Mouse (Mus musculus) midbrain, embryonic 11.5 days (tissue): ENCODE measurements around the gene Endou. TPM values are rescaled to one million over a fixed set of nuclear protein-coding genes. Genes with fewer than 3 reads are reported as not detected.

Experiments used
- ATAC-seq: fragments of 200-750 bp; cut with Nextera tagmentation; 2 replicates; pipeline ENCODE4 v1.8.0; 2017; ENCODE audit warnings: moderate TSS enrichment, moderate library complexity; ENCODE audit not compliant: low FRiP score
- DNase-seq: peaks from one replicate; pipeline ENCODE4 v3.0.0; 2015; ENCODE audit warnings: low spot score; ENCODE audit errors: missing footprints
- H3K27ac ChIP-seq: fragments of 300-500 bp; sonication (generic); 2 replicates; pipeline ENCODE4 v1.5.1; 2014; ENCODE audit warnings: low read depth, low read length
- H3K27me3 ChIP-seq: fragments of 300-500 bp; sonication (generic); 2 replicates; pipeline ENCODE4 v1.6.1; 2014; ENCODE audit warnings: mild to moderate bottlenecking, low read length, moderate library complexity, mixed read lengths; ENCODE audit not compliant: control insufficient read depth, insufficient read depth
- H3K36me3 ChIP-seq: fragments of 300-500 bp; sonication (generic); 2 replicates; pipeline ENCODE4 v1.6.1; 2014; ENCODE audit warnings: mild to moderate bottlenecking, low read length, moderate library complexity, mixed read lengths; ENCODE audit not compliant: control insufficient read depth, insufficient read depth
- H3K4me1 ChIP-seq: fragments of 300-500 bp; sonication (generic); 2 replicates; pipeline ENCODE4 v1.6.1; 2014; ENCODE audit warnings: low read length; ENCODE audit not compliant: control insufficient read depth, insufficient read depth
- H3K4me2 ChIP-seq: fragments of 300-500 bp; sonication (generic); 2 replicates; pipeline ENCODE4 v1.6.1; 2014; ENCODE audit warnings: mild to moderate bottlenecking, moderate library complexity
- H3K4me3 ChIP-seq: fragments of 300-500 bp; sonication (generic); 2 replicates; pipeline ENCODE4 v1.5.1; 2014; ENCODE audit warnings: low read depth, low read length
- H3K9ac ChIP-seq: fragments of 300-500 bp; sonication (generic); 2 replicates; pipeline ENCODE4 v1.6.1; 2014; ENCODE audit warnings: low read length
- H3K9me3 ChIP-seq: fragments of 300-500 bp; sonication (generic); 2 replicates; pipeline ENCODE4 v1.6.1; 2016; ENCODE audit warnings: low read length; ENCODE audit not compliant: control insufficient read depth
- WGBS: fragments of 180-500 bp; shearing (Covaris S2); extraction: QIAGEN DNeasy Blood & Tissue Kit; methylation state at CpG from one replicate; pipeline ENCODE4 v1.1.7; 2014; 5-methylcytosine and 5-hydroxymethylcytosine counted together
- polyA plus RNA-seq: library from polyadenylated mRNA; unstranded; fragments of >200 nt; fragmentation: Nextera tagmentation; extraction: Ambion mirVana; gene quantifications from 2 replicates; pipeline ENCODE4 v1.2.1, GENCODE M21; 2014

Gene Endou
- polyA plus RNA-seq, 1 experiment from 2014 or later, result 0.18 TPM

DNA sequence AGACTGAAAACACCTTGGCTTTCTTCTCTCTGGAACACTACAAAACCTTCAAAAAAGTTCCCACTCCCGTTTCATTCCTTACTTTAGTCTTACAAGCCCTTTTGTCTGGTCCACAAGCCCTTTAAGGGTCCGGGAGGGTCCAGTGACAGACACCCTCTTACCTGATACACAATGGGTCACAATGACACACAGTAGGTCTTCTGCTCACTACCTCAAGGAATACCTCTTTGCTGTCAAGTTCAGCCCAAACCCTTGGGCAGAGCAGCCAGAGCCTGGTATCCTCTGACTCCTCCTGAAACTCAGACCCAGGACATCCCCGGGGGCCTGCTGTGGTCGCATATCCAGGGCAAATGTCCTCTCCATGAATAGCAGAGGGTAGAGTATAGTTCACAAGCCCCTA is 17.8 kb upstream of the Endou start:
- H3K9me3 ChIP-seq, result no peaks in the 10 kb centered on the region
- H3K4me3 ChIP-seq, result no peak overlapping the region
- 83% methylated on average over 4 of the region's 4 CpGs for WGBS
- peaks cover 5% of the 10 kb centered on the region for H3K4me1 ChIP-seq
- no peak overlapping the region for H3K27ac ChIP-seq
- DNase-seq (no peak), ATAC-seq (no peak)
- no peak overlapping the region for H3K4me2 ChIP-seq
- H3K9ac ChIP-seq, result no peak overlapping the region
- H3K36me3 ChIP-seq, result no peaks in the 10 kb centered on the region
- no peaks in the 10 kb centered on the region for H3K27me3 ChIP-seq

DNA sequence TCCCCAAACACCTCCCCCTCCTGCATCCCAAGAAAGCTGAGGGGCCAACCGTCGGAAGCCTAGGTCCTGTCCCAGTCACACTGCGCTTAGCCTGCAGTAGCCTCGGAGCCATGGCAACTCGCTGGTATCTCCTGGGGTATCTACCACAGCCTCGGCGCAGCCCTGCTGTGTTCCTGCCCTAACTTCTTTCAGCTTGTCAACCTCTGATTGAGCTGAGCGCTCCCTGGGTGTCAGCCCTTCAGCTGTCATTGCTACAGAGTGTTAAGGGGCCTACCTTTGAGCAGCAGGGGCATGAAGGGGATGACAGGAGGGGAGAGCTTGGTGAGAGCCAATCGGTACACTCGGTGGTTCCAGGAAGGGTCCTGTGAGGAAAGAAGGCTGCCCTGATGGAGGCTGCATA is 17.2 kb upstream of the Endou start:
- H3K27ac ChIP-seq, result no peak overlapping the region
- no peak overlapping the region for H3K9ac ChIP-seq
- WGBS, result 24% methylated on average over 10 of the region's 10 CpGs
- no peaks in the 10 kb centered on the region for H3K36me3 ChIP-seq
- H3K27me3 ChIP-seq, result no peaks in the 10 kb centered on the region
- ATAC-seq (peak; percentile 57), DNase-seq (no peak)
- no peaks in the 10 kb centered on the region for H3K9me3 ChIP-seq
- H3K4me2 ChIP-seq, result no peak overlapping the region
- no peak overlapping the region for H3K4me3 ChIP-seq
- H3K4me1 ChIP-seq, result peaks cover 5% of the 10 kb centered on the region

DNA sequence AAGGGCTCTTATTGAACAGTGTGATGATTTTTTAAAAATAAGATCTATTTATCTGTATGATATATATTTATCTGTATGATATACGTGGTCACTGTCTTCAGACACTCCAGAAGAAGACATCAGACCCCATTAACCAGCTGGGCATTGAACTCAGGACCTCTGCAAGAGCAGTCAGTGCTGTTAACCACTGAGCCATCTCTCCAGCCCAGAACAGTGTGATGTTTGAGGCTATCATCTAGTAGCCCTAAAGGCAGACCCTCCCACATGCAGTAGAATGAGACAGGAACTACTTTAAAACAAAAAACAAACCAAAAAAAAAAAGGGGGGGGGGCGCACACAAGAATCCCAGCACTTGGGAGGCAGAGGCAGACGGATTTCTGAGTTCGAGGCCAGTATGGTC is 16.3 kb upstream of the Endou start:
- peaks cover 5% of the 10 kb centered on the region for H3K4me1 ChIP-seq
- no peak overlapping the region for H3K9ac ChIP-seq
- no peak for DNase-seq
- H3K36me3 ChIP-seq, result no peaks in the 10 kb centered on the region
- no peak overlapping the region for H3K27ac ChIP-seq
- H3K9me3 ChIP-seq, result no peaks in the 10 kb centered on the region
- ATAC-seq, result no peak
- H3K4me3 ChIP-seq, result no peak overlapping the region
- 86% methylated on average over 4 of the region's 4 CpGs for WGBS
- H3K27me3 ChIP-seq, result no peaks in the 10 kb centered on the region
- H3K4me2 ChIP-seq, result no peak overlapping the region

DNA sequence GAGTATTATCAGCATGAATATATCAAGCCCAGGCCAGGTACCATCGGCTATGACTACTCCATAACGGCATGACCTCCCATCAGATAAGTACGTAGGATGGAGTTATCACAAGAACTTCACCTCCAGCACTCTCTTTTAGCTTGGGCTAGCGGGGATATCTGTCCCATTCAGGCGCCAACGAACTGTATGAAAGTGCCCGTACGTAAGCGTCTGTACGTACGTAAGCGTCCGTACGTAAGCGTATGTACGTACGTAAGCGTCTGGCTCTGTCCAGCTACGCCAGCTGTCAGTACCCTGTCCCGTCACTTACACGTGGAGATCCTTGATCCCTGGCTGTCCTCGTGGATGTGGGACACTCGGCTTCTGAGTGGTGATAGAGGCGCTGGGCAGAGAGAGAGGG is 15.6 kb upstream of the Endou start:
- 94% methylated on average over 24 of the region's 24 CpGs for WGBS
- H3K4me2 ChIP-seq, result no peak overlapping the region
- no peaks in the 10 kb centered on the region for H3K36me3 ChIP-seq
- no peaks in the 10 kb centered on the region for H3K27me3 ChIP-seq
- no peak overlapping the region for H3K9ac ChIP-seq
- peaks cover 5% of the 10 kb centered on the region for H3K4me1 ChIP-seq
- DNase-seq, result no peak
- no peaks in the 10 kb centered on the region for H3K9me3 ChIP-seq
- no peak overlapping the region for H3K4me3 ChIP-seq
- no peak overlapping the region for H3K27ac ChIP-seq
- no peak for ATAC-seq

DNA sequence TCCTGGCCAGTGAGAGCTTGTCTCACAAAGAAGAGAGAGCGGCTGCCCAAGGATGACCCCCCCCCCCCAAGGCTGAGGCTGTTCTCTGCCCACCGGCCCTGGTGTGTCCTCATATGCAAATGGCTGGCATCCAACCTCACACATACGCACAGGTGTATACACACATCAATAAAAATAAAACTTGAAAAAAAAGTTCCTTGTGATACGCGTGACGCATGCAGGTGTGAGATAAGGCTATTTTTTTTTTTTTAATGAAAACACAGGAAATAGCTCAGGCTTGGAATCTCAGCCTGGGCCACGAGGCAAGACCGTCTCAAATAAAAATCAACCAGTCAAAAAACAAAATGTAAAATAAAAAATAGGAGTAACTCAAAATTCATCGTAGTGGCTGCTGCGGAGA is 15.1 kb upstream of the Endou start:
- ATAC-seq (no peak), DNase-seq (no peak)
- H3K4me1 ChIP-seq, result peaks cover 5% of the 10 kb centered on the region
- H3K27ac ChIP-seq, result no peak overlapping the region
- H3K9ac ChIP-seq, result no peak overlapping the region
- H3K4me2 ChIP-seq, result no peak overlapping the region
- H3K27me3 ChIP-seq, result no peaks in the 10 kb centered on the region
- H3K9me3 ChIP-seq, result no peaks in the 10 kb centered on the region
- 95% methylated on average over 10 of the region's 10 CpGs for WGBS
- no peaks in the 10 kb centered on the region for H3K36me3 ChIP-seq
- no peak overlapping the region for H3K4me3 ChIP-seq

DNA sequence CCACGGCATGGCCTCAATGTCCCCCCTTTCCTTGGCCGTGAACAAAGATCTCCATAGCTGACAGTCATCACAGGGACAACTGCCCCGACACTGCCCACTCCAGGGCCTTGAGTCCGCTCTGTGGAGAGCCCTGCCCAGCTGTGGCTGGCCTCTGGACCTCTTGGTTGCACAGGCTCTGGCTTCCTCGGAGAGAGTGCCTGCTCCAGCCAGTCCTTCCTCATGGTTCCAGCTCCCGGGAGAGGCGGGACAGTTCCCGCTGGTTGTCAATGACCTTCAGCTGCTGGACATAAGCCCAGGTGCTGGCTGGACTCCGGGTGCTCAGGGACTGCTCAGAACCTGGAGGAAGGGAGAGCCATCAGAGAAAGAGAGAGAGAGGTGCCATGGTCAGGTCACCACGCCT is 14.2 kb upstream of the Endou start:
- Histone ChIP-seq H3K9me3 (no peaks in the 10 kb centered on the region), H3K9ac (no peak overlapping the region), H3K36me3 (no peaks in the 10 kb centered on the region), H3K4me3 (no peak overlapping the region), H3K27ac (no peak overlapping the region), H3K4me1 (peaks cover 5% of the 10 kb centered on the region), H3K4me2 (no peak overlapping the region), H3K27me3 (no peaks in the 10 kb centered on the region)
- no peak for DNase-seq
- WGBS, result 66% methylated on average over 10 of the region's 10 CpGs
- no peak for ATAC-seq

DNA sequence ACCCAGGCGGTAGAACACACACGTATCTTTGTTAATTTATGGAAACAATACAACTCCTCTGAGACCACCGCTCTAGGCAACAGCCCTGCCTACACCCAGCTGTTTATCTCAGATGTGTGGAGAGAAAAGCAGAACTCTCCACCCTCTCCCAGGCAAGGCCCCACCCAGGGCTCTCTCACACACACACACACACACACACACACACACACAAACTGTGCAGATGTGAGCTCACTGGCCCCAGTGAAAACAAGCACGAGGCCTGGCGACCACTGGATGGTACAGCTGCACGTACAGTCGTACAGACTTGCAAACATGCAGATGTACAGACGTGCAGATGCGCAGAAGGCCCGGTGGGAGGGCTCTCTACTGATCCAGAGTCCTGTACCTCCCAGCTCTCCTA is 13.8 kb upstream of the Endou start:
- Histone ChIP-seq H3K9ac (no peak overlapping the region), H3K4me3 (no peak overlapping the region)
- WGBS, result 82% methylated on average over 10 of the region's 10 CpGs

DNA sequence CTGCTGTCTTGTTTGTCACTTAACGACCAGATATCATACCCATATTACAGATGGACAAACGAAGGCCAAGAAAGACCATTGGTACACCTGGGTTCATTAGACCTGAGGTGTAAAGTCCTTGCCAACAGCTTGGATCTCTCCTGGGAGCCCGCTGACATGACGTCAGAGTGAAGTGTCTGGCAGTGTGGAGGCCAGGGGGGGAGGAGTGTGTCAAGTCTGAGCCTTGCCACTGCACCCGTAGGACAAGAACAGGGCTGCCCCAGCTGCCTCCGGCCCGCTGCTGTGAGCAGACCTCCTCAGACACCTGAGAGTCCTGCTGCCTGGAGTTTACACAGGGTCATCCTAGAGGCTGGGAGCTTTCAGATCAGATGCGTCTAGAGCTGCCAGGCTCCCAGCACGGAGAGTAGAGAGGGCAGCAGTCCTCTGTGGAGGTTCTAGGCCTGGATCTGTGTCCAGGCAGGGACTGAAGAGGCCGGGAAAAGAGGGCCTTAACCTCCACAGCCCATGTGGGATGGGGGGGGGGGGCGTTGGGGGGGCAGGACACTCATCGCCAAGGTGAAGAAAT is 12.9 kb upstream of the Endou start:
- no peaks in the 10 kb centered on the region for H3K36me3 ChIP-seq
- H3K4me2 ChIP-seq, result no peak overlapping the region
- no peaks in the 10 kb centered on the region for H3K27me3 ChIP-seq
- peaks cover 5% of the 10 kb centered on the region for H3K4me1 ChIP-seq
- no peak overlapping the region for H3K4me3 ChIP-seq
- H3K27ac ChIP-seq, result no peak overlapping the region
- ATAC-seq (no peak), DNase-seq (no peak)
- no peak overlapping the region for H3K9ac ChIP-seq
- H3K9me3 ChIP-seq, result no peaks in the 10 kb centered on the region
- WGBS, result 79% methylated on average over 12 of the region's 12 CpGs

More for the DNA sequence above, 13.8 kb upstream of the Endou start:
- Histone ChIP-seq H3K27me3 (no peaks in the 10 kb centered on the region), H3K4me2 (no peak overlapping the region), H3K27ac (no peak overlapping the region), H3K36me3 (no peaks in the 10 kb centered on the region), H3K4me1 (peaks cover 5% of the 10 kb centered on the region), H3K9me3 (no peaks in the 10 kb centered on the region)
- DNase-seq (no peak), ATAC-seq (no peak)

DNA sequence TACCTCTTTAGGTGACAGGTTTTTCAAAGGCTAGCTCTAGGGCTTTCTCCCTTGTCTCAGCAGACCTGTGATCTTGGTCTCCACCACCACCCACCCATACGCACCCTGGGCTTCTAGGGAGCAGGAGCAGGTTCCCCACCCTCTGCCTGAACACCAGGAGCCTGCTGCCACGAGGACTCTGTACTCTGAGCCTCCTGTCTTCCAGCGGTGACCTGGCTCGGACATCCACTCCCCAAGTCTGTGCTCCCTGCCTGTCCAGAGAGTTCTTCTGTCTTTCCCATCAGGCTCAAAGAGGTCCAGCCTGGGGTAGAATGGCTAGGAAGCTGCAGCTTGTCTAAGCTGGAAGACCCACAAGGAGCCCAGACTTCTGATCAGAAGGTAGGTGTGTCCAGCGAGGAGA is 12.1 kb upstream of the Endou start:
- no peaks in the 10 kb centered on the region for H3K27me3 ChIP-seq
- ATAC-seq, result no peak
- DNase-seq, result no peak
- H3K4me2 ChIP-seq, result no peak overlapping the region
- no peak overlapping the region for H3K27ac ChIP-seq
- WGBS, result 89% methylated on average over 5 of the region's 5 CpGs
- no peaks in the 10 kb centered on the region for H3K36me3 ChIP-seq
- H3K4me1 ChIP-seq, result peaks cover under 1% of the 10 kb centered on the region; the same call in 1 of the 2 replicates
- H3K4me3 ChIP-seq, result no peak overlapping the region
- H3K9ac ChIP-seq, result no peak overlapping the region
- H3K9me3 ChIP-seq, result no peaks in the 10 kb centered on the region

DNA sequence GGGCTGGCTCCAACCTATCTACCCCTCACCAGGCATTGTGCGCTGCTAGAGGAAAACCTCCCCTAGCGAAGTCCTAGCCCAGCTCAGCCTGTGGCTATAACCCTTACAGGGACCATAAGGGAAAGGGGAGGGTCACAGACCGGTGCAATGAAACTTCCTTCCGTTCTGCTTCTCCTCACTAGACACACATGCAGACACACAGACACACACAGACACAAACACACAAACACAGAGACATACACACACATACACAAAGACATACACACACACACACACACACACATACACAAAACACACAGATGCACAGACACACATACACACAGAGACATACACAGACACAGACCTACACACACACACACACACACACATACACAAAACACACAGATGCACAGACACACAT is 11.5 kb upstream of the Endou start:
- no peaks in the 10 kb centered on the region for H3K4me1 ChIP-seq
- no peaks in the 10 kb centered on the region for H3K9me3 ChIP-seq
- H3K4me3 ChIP-seq, result no peak overlapping the region
- ATAC-seq (no peak), DNase-seq (no peak)
- H3K9ac ChIP-seq, result no peak overlapping the region
- H3K36me3 ChIP-seq, result no peaks in the 10 kb centered on the region
- no peak overlapping the region for H3K4me2 ChIP-seq
- H3K27me3 ChIP-seq, result no peaks in the 10 kb centered on the region
- no peak overlapping the region for H3K27ac ChIP-seq
- WGBS, result 51% methylated on average over 4 of the region's 4 CpGs
